Mouse (Mus musculus) liver, postnatal 0 days (tissue): ENCODE results near the gene Hectd3. TPM values are rescaled to one million over a fixed set of nuclear protein-coding genes. Genes with fewer than 3 reads are reported as not detected.

Experiments
- ATAC-seq: fragments of 200-750 bp; cut with Nextera tagmentation; 2 replicates; pipeline ENCODE4 v1.8.0; 2017; ENCODE audit warnings: mild to moderate bottlenecking, moderate library complexity
- DNase-seq: peaks from one replicate; pipeline ENCODE4 v3.0.0-alpha.2; 2016
- H3K27ac ChIP-seq: fragments of 300-500 bp; sonication (generic); 2 replicates; pipeline ENCODE4 v1.5.1; 2014; ENCODE audit warnings: antibody characterized with exemption, moderate library complexity, mild to moderate bottlenecking, low read depth
- H3K27me3 ChIP-seq: fragments of 300-500 bp; sonication (generic); 2 replicates; pipeline ENCODE4 v1.6.1; 2014; ENCODE audit warnings: low read length, control low read depth, mixed read lengths; ENCODE audit not compliant: insufficient read depth
- H3K36me3 ChIP-seq: fragments of 300-500 bp; sonication (generic); replicated peaks from 2 replicates; pipeline ENCODE4 v1.6.1; 2014; ENCODE audit warnings: mild to moderate bottlenecking, control low read depth, low read length, moderate library complexity, mixed read lengths; ENCODE audit not compliant: insufficient read depth
- H3K4me1 ChIP-seq: fragments of 300-500 bp; sonication (generic); 2 replicates; pipeline ENCODE4 v1.6.1; 2014; ENCODE audit warnings: antibody characterized with exemption, mild to moderate bottlenecking, control low read depth; ENCODE audit not compliant: insufficient read depth
- H3K4me2 ChIP-seq: fragments of 300-500 bp; sonication (generic); 2 replicates; pipeline ENCODE4 v1.6.1; 2014; ENCODE audit warnings: low read depth, mild to moderate bottlenecking, low read length, moderate library complexity, mixed read lengths
- H3K4me3 ChIP-seq: fragments of 300-500 bp; sonication (generic); 2 replicates; pipeline ENCODE4 v1.5.1; 2014; ENCODE audit warnings: low read depth, low read length
- H3K9ac ChIP-seq: fragments of 300-500 bp; sonication (generic); replicated peaks from 2 replicates; pipeline ENCODE4 v1.6.1; 2014; ENCODE audit warnings: mild to moderate bottlenecking, moderate library complexity
- H3K9me3 ChIP-seq: fragments of 300-500 bp; sonication (generic); 2 replicates; pipeline ENCODE4 v1.6.1; 2016; ENCODE audit warnings: mild to moderate bottlenecking, control low read depth, low read length, mixed read lengths
- CTCF ChIP-seq: sonication (generic); IDR thresholded peaks from 2 replicates; pipeline ENCODE4 v1.5.1; 2016; ENCODE audit warnings: antibody characterized with exemption, low read depth
- EP300 ChIP-seq: IDR thresholded peaks from 2 replicates; pipeline ENCODE4 v1.6.1; 2016; ENCODE audit warnings: antibody characterized with exemption, low read depth, mild to moderate bottlenecking
- WGBS: fragments of 180-500 bp; shearing (Covaris S2); extraction: QIAGEN DNeasy Blood & Tissue Kit; methylation state at CpG from one replicate; pipeline ENCODE4 v1.1.7; 2014; ENCODE audit not compliant: insufficient replicate concordance; 5-methylcytosine and 5-hydroxymethylcytosine counted together
- polyA plus RNA-seq: library from polyadenylated mRNA; unstranded; fragments of >200 nt; fragmentation: Nextera tagmentation; extraction: Ambion mirVana; gene quantifications from 2 replicates; pipeline ENCODE4 v1.2.1, GENCODE M21; 2015

Hectd3 gene
- polyA plus RNA-seq, 1 experiment from 2014 or later, result 5.2 TPM

GRCm38 (mm10) chr4:117052626-117053025 lies 57.5 kb downstream of the Hectd3 start:
- no peak for DNase-seq
- peaks cover 7% of the 10 kb centered on the region; the same call in 1 of the 2 replicates for H3K36me3 ChIP-seq
- no peaks in the 10 kb centered on the region for H3K27me3 ChIP-seq
- H3K4me2 ChIP-seq, result no peak overlapping the region
- no peaks in the 10 kb centered on the region for H3K9me3 ChIP-seq
- no peak for TF ChIP-seq CTCF
- no peak for TF ChIP-seq EP300
- no peak overlapping the region for H3K9ac ChIP-seq
- H3K27ac ChIP-seq, result no peak overlapping the region
- no peaks in the 10 kb centered on the region; the same call in 1 of the 2 replicates for H3K4me1 ChIP-seq
- no peak for ATAC-seq
- no peak overlapping the region for H3K4me3 ChIP-seq
- WGBS, result 88% methylated on average over 4 of the region's 4 CpGs

DNA sequence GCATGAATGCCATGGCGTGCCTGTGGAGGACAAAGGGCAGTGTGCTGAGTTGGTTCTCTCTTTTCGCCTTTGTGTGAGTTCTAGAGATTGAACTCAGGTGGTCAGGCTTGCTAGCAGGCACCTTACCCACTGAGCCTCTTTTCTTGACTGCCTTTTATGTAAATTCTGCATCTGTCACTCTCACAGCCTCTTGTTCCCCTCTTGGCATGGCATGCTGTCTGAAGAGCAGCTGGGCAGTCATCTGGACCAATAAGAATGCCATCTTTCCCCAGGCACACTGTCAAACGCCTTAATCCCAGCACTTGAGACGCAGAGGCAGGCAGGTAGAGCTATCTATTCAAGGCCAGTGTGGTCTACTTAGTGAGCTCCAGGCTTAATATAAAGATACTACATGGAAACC lies 58.8 kb downstream of the Hectd3 start:
- Histone ChIP-seq H3K27me3 (no peaks in the 10 kb centered on the region), H3K4me1 (no peaks in the 10 kb centered on the region; the same call in 1 of the 2 replicates), H3K9ac (no peak overlapping the region), H3K27ac (no peak overlapping the region), H3K9me3 (no peaks in the 10 kb centered on the region), H3K4me3 (no peak overlapping the region), H3K4me2 (no peak overlapping the region), H3K36me3 (peaks cover 6% of the 10 kb centered on the region; the same call in 1 of the 2 replicates)
- ATAC-seq (no peak), DNase-seq (no peak)
- 93% methylated on average over 4 of the region's 4 CpGs for WGBS
- TF ChIP-seq CTCF, result no peak
- TF ChIP-seq EP300, result no peak

Other genes starting within 250 kb of the Hectd3 start
- 9.2 and 9.3 TPM in 2 replicates for gene Toe1, start 187.7 kb upstream of the Hectd3 start, polyA plus RNA-seq
- 1.4 and 1.7 TPM in 2 replicates for gene Mutyh, start 187.6 kb upstream of the Hectd3 start, polyA plus RNA-seq
- gene Hpdl, start 173.6 kb upstream of the Hectd3 start, polyA plus RNA-seq, result 0.22 TPM in 1 of 2 replicates, not detected in the other
- 0.06 TPM in 2 replicates for gene Zswim5, start 117.9 kb upstream of the Hectd3 start, polyA plus RNA-seq
- 245 and 255 TPM in 2 replicates for gene Urod, start 904 bp upstream of the Hectd3 start, polyA plus RNA-seq
- gene Eif2b3, start 24.1 kb downstream of the Hectd3 start, polyA plus RNA-seq, result 18.4 and 18.5 TPM in 2 replicates
- gene Ptch2, start 100.8 kb downstream of the Hectd3 start, polyA plus RNA-seq, result 0.43 and 0.52 TPM in 2 replicates
- 2.3 and 2.5 TPM in 2 replicates for gene Btbd19, start 130.4 kb downstream of the Hectd3 start, polyA plus RNA-seq
- gene Tctex1d4, start 131.5 kb downstream of the Hectd3 start, polyA plus RNA-seq, result 0.33 TPM in 1 of 2 replicates, not detected in the other
- gene Plk3, start 138.6 kb downstream of the Hectd3 start, polyA plus RNA-seq, result 4.8 TPM in 2 replicates
- 543 and 557 TPM in 2 replicates for gene Rps8, start 160.9 kb downstream of the Hectd3 start, polyA plus RNA-seq
- gene Kif2c, start 187.3 kb downstream of the Hectd3 start, polyA plus RNA-seq, result 10.7 and 11.8 TPM in 2 replicates